Mouse (Mus musculus) left cerebral cortex, postnatal 10 days (tissue): Measurements from ENCODE around the gene 4933428G20Rik. TPM values are rescaled to one million over a fixed set of nuclear protein-coding genes. Genes with fewer than 3 reads are reported as not detected.

Source experiments
- DNase-seq, 2 experiments: peaks; one replicate each; pipeline ENCODE4 v3.0.0; 2021 to 2022; ENCODE audit warnings: low spot score in 2 of 2, mixed read lengths in 1 of 2; ENCODE audit errors: extremely low spot score in 1 of 2
- intact Hi-C: fragments of 180-260 bp; cut with DNase I; formaldehyde crosslinking; loops from one replicate; pipeline ENCODE4 v1.15.1; 2025
- total RNA-seq, 2 experiments: library from RNA; stranded (reverse); gene quantifications; 2 replicates each; pipeline ENCODE4 v1.2.3; 2021

Gene 4933428G20Rik
- total RNA-seq, 2 experiments from 2014 or later = not detected

GRCm38 (mm10) chr11:97534442-97535307 is 34.5 kb upstream of the 4933428G20Rik start:
- peak in 1 of 2 experiments; percentile 63 for DNase-seq
- intact Hi-C loops = no loop called here

- intact Hi-C loops = no loop called here
- no peak for DNase-seq
These were observed 33.5 kb upstream of the 4933428G20Rik start for GRCm38 (mm10) chr11:97533653-97534052.

DNA sequence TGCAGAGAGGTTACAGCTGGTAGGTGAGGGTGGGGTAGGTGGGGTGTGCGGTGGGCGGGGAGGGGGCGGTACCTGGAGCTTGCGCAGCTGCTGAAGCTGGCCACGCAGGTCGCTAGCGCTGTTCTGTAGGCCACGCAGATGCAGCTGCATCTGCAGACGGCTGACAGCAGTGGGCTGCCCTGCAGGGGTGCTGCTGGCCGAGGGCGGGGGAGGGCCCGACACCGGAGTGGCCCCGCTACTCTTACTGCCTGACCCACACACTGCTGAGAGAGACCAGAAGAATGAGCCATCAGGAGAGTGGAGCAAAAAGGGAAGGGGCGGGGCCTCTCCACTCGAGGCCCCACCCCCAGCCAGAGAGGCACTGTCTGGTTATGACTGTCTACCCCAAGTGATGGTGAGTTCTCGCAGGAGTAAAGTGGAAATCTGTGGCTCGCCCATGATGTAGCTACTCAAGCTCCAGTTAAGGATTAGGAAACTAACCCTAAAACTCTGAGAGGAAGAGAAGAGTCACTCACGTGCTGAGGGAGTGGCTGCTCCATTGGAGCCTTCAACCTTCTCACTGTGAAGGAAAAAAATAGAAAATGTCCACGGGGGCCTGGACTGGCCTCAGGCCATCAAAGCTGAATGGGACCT is 32.9 kb upstream of the 4933428G20Rik start:
- intact Hi-C loops = no loop called here
- no peak for DNase-seq

DNA sequence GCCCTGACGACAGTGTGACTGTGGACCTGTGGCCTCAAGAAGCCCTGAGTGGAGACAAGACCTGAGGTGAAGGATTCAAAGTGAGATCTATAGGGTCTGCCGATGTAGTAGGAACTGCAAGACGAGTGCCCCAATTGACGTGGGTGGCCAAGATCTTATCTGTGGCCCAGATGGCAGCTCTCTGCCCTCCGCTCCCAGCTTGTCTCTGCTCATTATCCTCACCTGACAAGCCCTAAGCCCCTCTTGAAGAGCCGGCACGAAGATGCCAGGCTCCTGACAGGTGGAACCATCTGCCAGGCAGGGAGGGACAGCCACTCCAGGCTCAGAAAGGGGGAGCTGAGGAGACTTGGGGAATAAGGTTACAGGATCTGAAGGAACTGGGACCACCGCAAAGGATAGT is 32.2 kb upstream of the 4933428G20Rik start:
- DNase-seq = no peak
- intact Hi-C loops = no loop called here

DNA sequence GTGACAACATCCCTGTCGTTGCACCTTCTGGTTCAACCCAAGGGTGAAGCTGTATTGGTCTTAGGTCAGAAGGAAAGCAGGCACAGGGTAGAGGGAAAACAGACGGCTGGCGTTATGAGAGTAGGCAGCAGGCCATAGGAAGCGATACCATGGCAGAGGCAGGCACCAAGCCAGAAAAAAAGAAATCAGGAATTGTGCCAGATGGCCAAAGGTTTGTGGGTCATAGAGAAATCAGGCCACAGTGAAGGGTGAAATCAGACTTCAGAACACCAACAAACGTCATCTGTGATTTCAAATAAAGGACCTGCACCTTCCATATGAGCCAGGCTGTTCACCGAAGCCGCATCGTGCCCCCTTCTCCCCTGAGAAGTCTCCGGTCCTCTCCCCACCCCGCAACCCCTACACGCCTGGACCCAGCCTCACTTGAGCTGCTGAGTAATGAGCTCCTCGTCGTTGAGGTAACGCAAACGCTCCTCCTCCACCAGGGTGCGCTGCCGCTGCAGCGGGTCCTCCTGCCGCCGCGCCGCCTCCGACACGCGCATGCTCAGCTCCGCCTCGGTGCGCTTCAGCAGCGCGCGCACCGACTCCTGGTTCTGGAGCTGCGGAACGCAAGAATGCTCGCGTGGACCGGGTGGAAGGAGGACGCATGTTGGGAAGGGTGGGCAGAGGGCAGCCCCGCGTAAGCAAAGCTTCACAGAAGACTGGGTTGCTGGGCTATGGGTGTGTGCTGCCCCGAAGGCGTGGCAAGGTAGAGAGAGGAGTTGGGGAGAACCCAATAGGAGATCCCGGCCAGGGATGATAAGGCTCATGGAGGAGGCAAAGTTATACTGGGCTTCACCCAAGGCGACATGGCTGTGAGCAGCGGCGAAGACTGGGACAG is 31.5 kb upstream of the 4933428G20Rik start:
- peak; percentile 81 to 94 for DNase-seq
- intact Hi-C loops = loop anchor here (2.0 kb wide), 1 partner anchor 91 kb away; no protein-coding TSS in a partner anchor

DNA sequence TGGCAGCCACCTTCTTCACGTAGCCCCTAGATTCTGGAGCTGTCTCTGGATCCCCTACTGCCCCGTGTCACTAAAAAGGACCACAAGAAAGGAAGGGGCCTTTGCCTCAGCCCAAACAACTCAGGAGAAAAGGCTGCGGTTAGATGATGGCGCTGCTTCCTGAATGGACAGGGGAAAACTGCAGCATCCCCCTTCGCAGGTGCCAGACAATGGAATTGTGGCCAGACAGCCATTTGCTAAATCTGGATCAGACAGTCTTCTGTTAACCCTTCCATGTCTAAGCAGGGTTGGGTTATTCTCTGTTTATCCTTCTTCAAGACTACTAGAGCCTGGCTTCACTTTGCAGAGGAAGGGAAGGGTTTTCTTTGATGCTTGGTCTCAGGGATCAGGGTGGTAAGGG is 30.8 kb upstream of the 4933428G20Rik start:
- intact Hi-C loops = loop anchor here (2.0 kb wide), 1 partner anchor 92 kb away; no protein-coding TSS in a partner anchor
- DNase-seq = no peak

- DNase-seq = no peak
- intact Hi-C loops = loop anchor here (2.0 kb wide), 1 partner anchor 93 kb away; no protein-coding TSS in a partner anchor
These were observed 29.9 kb upstream of the 4933428G20Rik start for GRCm38 (mm10) chr11:97530069-97530468.

DNA sequence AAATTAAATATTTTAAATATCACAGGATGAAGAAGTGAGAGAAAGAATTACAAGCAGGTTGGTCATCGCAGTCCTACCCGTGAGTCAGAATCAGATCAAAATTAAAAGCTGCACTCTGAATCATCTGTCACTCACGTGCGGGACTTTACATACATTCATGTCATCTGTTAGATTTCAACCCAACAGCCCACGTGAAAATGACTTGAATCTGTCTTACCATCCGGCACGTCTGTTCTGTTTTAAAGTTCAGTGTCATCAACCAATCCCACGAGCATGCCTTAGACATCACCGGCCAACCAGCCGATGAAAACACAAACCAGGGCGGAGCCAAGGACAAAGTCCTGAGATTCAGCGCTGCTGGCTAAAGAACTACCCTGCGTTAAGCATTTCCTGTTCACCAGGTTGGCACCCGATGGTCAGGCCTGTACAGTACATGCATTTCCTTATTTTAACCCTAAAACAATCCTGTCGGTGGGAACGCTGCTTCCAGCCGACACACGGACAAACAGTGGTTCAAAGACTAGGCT is 28.2 kb upstream of the 4933428G20Rik start:
- DNase-seq = no peak
- intact Hi-C loops = no loop called here

DNA sequence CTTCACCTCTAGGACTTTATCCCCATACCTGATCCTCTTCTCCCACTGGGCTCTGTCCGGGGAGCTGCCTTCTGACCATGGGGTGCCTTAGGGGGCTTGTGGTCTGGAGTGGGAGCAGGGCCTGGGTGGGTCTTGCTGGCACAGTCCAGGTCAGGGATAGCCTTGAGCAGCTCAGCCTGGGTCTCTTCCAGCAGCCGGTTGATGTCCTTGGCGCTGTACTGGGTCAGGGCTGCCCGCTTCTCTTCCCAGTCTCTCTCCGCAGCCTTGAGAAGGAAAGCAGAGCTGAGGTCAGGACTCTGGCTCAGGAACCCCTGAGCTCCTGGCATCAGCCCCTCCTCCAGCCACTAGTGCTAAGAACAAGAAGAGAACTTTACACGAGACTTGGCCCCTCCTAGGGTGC is 25.2 kb upstream of the 4933428G20Rik start:
- intact Hi-C loops = no loop called here
- DNase-seq = no peak

GRCm38 (mm10) chr11:97524306-97524705 is 24.2 kb upstream of the 4933428G20Rik start:
- DNase-seq = no peak
- intact Hi-C loops = no loop called here

DNA sequence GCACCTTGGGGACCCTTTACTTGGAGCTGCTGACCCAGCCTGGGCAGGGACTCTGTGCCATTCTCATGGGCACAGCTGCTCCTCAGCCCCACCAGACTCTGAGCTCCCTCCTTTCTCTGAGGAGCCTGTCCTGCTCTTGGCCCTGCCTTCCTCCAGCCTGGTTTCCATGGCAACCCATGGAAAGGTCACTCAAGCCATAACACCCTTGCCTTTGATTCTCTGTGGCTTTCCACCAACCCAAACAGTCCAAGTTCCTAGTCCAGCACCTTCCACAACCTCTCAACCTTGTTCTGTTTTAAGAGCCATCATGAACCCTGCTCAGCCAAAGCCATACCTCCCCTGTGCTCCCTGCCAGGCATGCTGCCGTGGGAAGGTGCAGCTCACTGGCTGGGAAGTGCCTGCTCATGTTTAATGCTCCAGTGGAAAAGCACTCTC is 23.7 kb upstream of the 4933428G20Rik start:
- intact Hi-C loops = no loop called here
- peak in 1 of 2 experiments; percentile 64 for DNase-seq

DNA sequence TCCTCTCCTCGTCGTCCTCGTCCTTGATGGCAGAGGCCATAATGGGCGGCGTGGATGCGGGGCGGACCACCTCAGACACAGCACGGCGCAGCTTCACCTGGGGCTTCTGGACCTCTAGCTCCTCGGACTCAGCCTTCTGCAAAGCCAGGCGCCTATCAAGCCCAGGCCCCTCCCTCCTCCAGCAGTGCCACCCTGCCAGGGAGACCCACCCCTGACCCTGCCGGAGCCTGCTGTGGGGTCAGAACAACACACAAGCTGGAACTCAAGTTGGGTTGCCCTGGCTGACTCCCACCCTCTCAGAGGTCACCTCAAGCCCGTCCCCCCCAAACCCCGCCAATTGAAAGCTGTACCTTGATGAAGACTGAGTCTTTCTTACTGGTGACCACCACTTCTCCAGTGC is 23.0 kb upstream of the 4933428G20Rik start:
- DNase-seq = no peak
- intact Hi-C loops = no loop called here

- intact Hi-C loops = no loop called here
These were observed 21.8 kb upstream of the 4933428G20Rik start for GRCm38 (mm10) chr11:97521741-97522474.

DNA sequence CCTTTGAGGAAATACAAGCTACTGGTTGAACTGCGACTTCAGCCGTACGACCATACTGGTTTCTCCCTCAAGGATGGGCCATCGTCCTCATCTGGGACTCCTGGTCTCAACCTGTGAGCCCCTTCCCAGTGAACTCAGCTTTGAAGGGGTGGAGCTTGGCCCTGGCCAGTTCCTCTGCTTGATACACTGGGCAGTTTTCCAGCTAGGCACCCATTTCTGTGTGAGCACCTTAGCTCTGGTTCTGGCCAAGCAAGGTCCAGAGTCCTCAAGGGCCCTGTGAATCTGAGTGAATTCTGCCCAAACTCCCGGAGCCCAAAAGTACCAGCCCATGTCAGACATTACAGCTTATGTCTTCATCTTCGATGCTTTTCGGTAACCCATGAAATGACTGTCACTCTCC is 20.4 kb upstream of the 4933428G20Rik start:
- intact Hi-C loops = no loop called here
- no peak for DNase-seq

More at GRCm38 (mm10) chr11:97521741-97522474, 21.8 kb upstream of the 4933428G20Rik start:
- no peak for DNase-seq

GRCm38 (mm10) chr11:97513066-97513465 is 12.9 kb upstream of the 4933428G20Rik start:
- DNase-seq = no peak
- intact Hi-C loops = no loop called here

GRCm38 (mm10) chr11:97512511-97512910 is 12.4 kb upstream of the 4933428G20Rik start:
- no peak for DNase-seq
- intact Hi-C loops = no loop called here

DNA sequence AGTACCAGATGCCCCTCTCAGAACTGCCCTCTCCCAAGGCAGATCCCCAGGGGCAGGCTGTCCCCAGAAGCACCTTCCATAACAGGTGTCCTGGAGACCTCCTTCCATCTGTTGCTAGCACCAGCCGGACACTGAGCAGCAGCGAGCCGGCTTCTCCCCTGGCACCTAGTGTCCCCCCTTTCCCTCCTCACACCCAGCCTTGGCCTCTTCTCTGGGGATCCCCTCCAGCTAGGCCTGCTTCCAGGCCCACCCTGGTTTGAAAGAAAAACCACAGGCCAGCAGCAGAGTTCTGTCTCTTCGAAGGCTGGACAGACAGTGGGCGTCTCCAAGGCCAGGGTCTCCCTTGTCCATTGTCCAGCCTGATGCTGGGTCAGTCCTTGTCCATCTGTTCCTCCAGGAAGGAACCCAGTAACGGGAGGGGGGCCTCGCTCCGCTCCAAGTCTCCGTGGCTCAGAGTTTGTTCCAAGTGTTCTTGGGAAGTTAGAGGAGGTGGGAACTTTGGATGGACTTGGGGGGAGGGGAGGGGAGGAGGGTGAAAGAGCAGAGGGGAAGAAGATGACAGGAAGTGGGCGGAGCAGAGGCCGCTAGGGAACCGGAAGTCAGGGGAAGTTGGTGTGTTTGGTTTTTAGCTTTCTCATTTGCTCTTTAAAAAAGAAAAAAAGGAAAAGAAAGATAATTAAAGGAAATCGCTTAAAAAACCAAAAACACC is 11.7 kb upstream of the 4933428G20Rik start:
- peak in 1 of 2 experiments; percentile 81 for DNase-seq
- intact Hi-C loops = no loop called here
